Mouse (Mus musculus) ES-Bruce4 (cell line): ENCODE data around the gene Ube2l3.

Source experiments
- CTCF ChIP-seq: IDR thresholded peaks from one replicate; pipeline ENCODE4 v1.8.1; 2011; ENCODE audit warnings: low read depth, low read length
- EP300 ChIP-seq: IDR thresholded peaks from 2 replicates; pipeline ENCODE4 v1.6.1; 2011; ENCODE audit warnings: low read depth, low read length; ENCODE audit not compliant: insufficient read depth
- POLR2A ChIP-seq: IDR thresholded peaks from one replicate; pipeline ENCODE4 v1.8.1; 2011; ENCODE audit warnings: low read length; ENCODE audit not compliant: insufficient read depth

DNA sequence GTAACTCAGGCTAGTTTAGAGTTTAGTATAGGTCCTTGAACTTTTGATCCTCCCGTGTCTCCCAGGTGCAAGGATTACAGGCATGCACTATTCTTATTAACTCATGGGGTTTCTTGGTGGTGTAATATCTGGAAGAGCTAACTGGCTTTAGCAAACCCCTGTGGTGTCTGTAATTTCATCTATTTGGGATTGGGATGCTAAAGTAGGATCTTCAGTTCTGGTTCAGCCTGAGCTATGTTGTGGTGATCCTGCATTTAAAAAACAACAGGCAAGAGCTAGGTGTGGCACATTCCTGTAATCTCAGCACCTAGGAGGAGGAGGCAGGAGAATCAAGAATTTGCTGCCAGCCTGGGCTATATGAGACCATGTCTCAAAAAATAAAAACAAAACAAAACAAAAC is 42.5 kb upstream of the Ube2l3 start:
- TF ChIP-seq POLR2A: no peak
- no peak for TF ChIP-seq EP300
- TF ChIP-seq CTCF: no peak
